Mouse (Mus musculus): ENCODE data around the gene Fbxo36. TPM values are rescaled to one million over a fixed set of nuclear protein-coding genes. Genes with fewer than 3 reads are reported as not detected.

Gene Fbxo36
- polyA plus RNA-seq, 1 experiment from 2014 or later: 10.2 TPM

- Histone ChIP-seq H3K4me2 (replicated peaks; ENCODE audit: low read depth) (no peak overlapping the region), H3K36me3 (ENCODE audit: control insufficient read depth, insufficient read depth, low read length) (peaks cover 8% of the 10 kb centered on the region; the same call in 1 of the 2 replicates), H3K9ac (ENCODE audit: low read length) (no peak overlapping the region), H3K27me3 (ENCODE audit: control insufficient read depth, insufficient read depth, low read length) (no peaks in the 10 kb centered on the region), H3K4me1 (replicated peaks; ENCODE audit: control insufficient read depth, insufficient read depth) (no peaks in the 10 kb centered on the region), H3K4me3 (ENCODE audit: low read depth, low read length) (no peak overlapping the region), H3K27ac (replicated peaks) (no peak overlapping the region), H3K9me3 (ENCODE audit: control insufficient read depth, low read length) (no peaks in the 10 kb centered on the region)
- DNase-seq (ENCODE audit: low spot score) (no peak), ATAC-seq (ENCODE audit: low FRiP score, low TSS enrichment) (no peak)
- WGBS: 23% methylated on average over 2 of the region's 2 CpGs
- TF ChIP-seq EP300 (optimal IDR thresholded peaks at IDR 0.05) (no peak), CTCF (IDR thresholded peaks at IDR 0.05; ENCODE audit: low read depth) (no peak)
Measured at GRCm38 (mm10) chr1:84825091-84825490, 14.6 kb upstream of the Fbxo36 start.

GRCm38 (mm10) chr1:84837523-84838145 lies 2.0 kb upstream of the Fbxo36 start:
- Histone ChIP-seq H3K27me3 (ENCODE audit: control insufficient read depth, insufficient read depth, low read length) (no peaks in the 10 kb centered on the region), H3K4me1 (replicated peaks; ENCODE audit: control insufficient read depth, insufficient read depth) (no peaks in the 10 kb centered on the region), H3K27ac (replicated peaks) (peak overlapping the region; percentile 99), H3K4me3 (ENCODE audit: low read depth, low read length) (peak overlapping the region; percentile 99), H3K9ac (ENCODE audit: low read length) (peak overlapping the region; percentile 98), H3K4me2 (replicated peaks; ENCODE audit: low read depth) (peak overlapping the region; percentile 49), H3K9me3 (ENCODE audit: control insufficient read depth, low read length) (no peaks in the 10 kb centered on the region), H3K36me3 (ENCODE audit: control insufficient read depth, insufficient read depth, low read length) (no peaks in the 10 kb centered on the region)
- TF ChIP-seq CTCF (IDR thresholded peaks at IDR 0.05; ENCODE audit: low read depth) (no peak), EP300 (optimal IDR thresholded peaks at IDR 0.05) (no peak)
- DNase-seq (ENCODE audit: low spot score) (no peak), ATAC-seq (ENCODE audit: low FRiP score, low TSS enrichment) (no peak)
- 4% methylated on average over 20 of the region's 20 CpGs for WGBS

- no peaks in the 10 kb centered on the region for H3K27me3 ChIP-seq (ENCODE audit: control insufficient read depth, insufficient read depth, low read length)
- 0% methylated on average over 22 of the region's 22 CpGs for WGBS
- H3K4me2 ChIP-seq (replicated peaks; ENCODE audit: low read depth): peak overlapping the region; percentile 49
- no peak for TF ChIP-seq EP300 (optimal IDR thresholded peaks at IDR 0.05)
- no peak for TF ChIP-seq CTCF (IDR thresholded peaks at IDR 0.05; ENCODE audit: low read depth)
- H3K4me3 ChIP-seq (ENCODE audit: low read depth, low read length): peak overlapping the region; percentile 99
- H3K9ac ChIP-seq (ENCODE audit: low read length): peak overlapping the region; percentile 98
- no peaks in the 10 kb centered on the region for H3K36me3 ChIP-seq (ENCODE audit: control insufficient read depth, insufficient read depth, low read length)
- peak; percentile 4; the same call in 1 of the 2 replicates for ATAC-seq (ENCODE audit: low FRiP score, low TSS enrichment)
- no peaks in the 10 kb centered on the region for H3K9me3 ChIP-seq (ENCODE audit: control insufficient read depth, low read length)
- no peak for DNase-seq (ENCODE audit: low spot score)
- no peaks in the 10 kb centered on the region for H3K4me1 ChIP-seq (replicated peaks; ENCODE audit: control insufficient read depth, insufficient read depth)
- peak overlapping the region; percentile 99 for H3K27ac ChIP-seq (replicated peaks)
Measured at GRCm38 (mm10) chr1:84838156-84838555, 1.5 kb upstream of the Fbxo36 start.

GRCm38 (mm10) chr1:84838621-84839151 lies 955 bp upstream of the Fbxo36 start:
- H3K4me2 ChIP-seq (replicated peaks; ENCODE audit: low read depth): peak overlapping the region; percentile 49
- peak overlapping the region; percentile 99 for H3K27ac ChIP-seq (replicated peaks)
- DNase-seq (ENCODE audit: low spot score) (peak; percentile 80), ATAC-seq (ENCODE audit: low FRiP score, low TSS enrichment) (peak; percentile 71)
- no peaks in the 10 kb centered on the region for H3K27me3 ChIP-seq (ENCODE audit: control insufficient read depth, insufficient read depth, low read length)
- peak overlapping the region; percentile 98 for H3K9ac ChIP-seq (ENCODE audit: low read length)
- no peaks in the 10 kb centered on the region for H3K4me1 ChIP-seq (replicated peaks; ENCODE audit: control insufficient read depth, insufficient read depth)
- H3K4me3 ChIP-seq (ENCODE audit: low read depth, low read length): peak overlapping the region; percentile 99
- TF ChIP-seq CTCF (IDR thresholded peaks at IDR 0.05; ENCODE audit: low read depth) (no peak), EP300 (optimal IDR thresholded peaks at IDR 0.05) (no peak)
- no peaks in the 10 kb centered on the region for H3K36me3 ChIP-seq (ENCODE audit: control insufficient read depth, insufficient read depth, low read length)
- no peaks in the 10 kb centered on the region for H3K9me3 ChIP-seq (ENCODE audit: control insufficient read depth, low read length)
- WGBS: 0% methylated on average over 31 of the region's 44 CpGs

- Histone ChIP-seq H3K4me2 (replicated peaks; ENCODE audit: low read depth) (peak within 1 kb of the TSS; percentile 49), H3K4me1 (replicated peaks; ENCODE audit: control insufficient read depth, insufficient read depth) (no peaks in the 10 kb centered on the region), H3K27ac (replicated peaks) (peak within 1 kb of the TSS; percentile 99), H3K4me3 (ENCODE audit: low read depth, low read length) (peak within 1 kb of the TSS; percentile 99), H3K27me3 (ENCODE audit: control insufficient read depth, insufficient read depth, low read length) (no peaks in the 10 kb centered on the region), H3K9ac (ENCODE audit: low read length) (peak within 1 kb of the TSS; percentile 98), H3K36me3 (ENCODE audit: control insufficient read depth, insufficient read depth, low read length) (no peaks in the 10 kb centered on the region), H3K9me3 (ENCODE audit: control insufficient read depth, low read length) (no peaks in the 10 kb centered on the region)
- WGBS: under 1% methylated on average over 39 of the region's 39 CpGs
- no peak for DNase-seq (ENCODE audit: low spot score)
- no peak for TF ChIP-seq EP300 (optimal IDR thresholded peaks at IDR 0.05)
- TF ChIP-seq CTCF (IDR thresholded peaks at IDR 0.05; ENCODE audit: low read depth): peak; percentile 46
- peak; percentile 41 for ATAC-seq (ENCODE audit: low FRiP score, low TSS enrichment)
Measured at GRCm38 (mm10) chr1:84840018-84840664, 500 bp downstream of the Fbxo36 start, which contains the start of gene Trip12. TSS of gene Trip12 (minus strand) at chr1:84840516.

GRCm38 (mm10) chr1:84841061-84841460 lies 1.4 kb downstream of the Fbxo36 start:
- WGBS: 62% methylated on average over 3 of the region's 3 CpGs
- no peak overlapping the region for H3K27ac ChIP-seq (replicated peaks)
- no peak for ATAC-seq (ENCODE audit: low FRiP score, low TSS enrichment)
- H3K4me1 ChIP-seq (replicated peaks; ENCODE audit: control insufficient read depth, insufficient read depth): no peaks in the 10 kb centered on the region
- no peak overlapping the region for H3K9ac ChIP-seq (ENCODE audit: low read length)
- H3K36me3 ChIP-seq (ENCODE audit: control insufficient read depth, insufficient read depth, low read length): no peaks in the 10 kb centered on the region
- no peaks in the 10 kb centered on the region for H3K27me3 ChIP-seq (ENCODE audit: control insufficient read depth, insufficient read depth, low read length)
- TF ChIP-seq EP300 (optimal IDR thresholded peaks at IDR 0.05): no peak
- TF ChIP-seq CTCF (IDR thresholded peaks at IDR 0.05; ENCODE audit: low read depth): no peak
- no peaks in the 10 kb centered on the region for H3K9me3 ChIP-seq (ENCODE audit: control insufficient read depth, low read length)
- H3K4me2 ChIP-seq (replicated peaks; ENCODE audit: low read depth): no peak overlapping the region; the same call in 1 of the 2 replicates
- no peak for DNase-seq (ENCODE audit: low spot score)
- H3K4me3 ChIP-seq (ENCODE audit: low read depth, low read length): 0 out of 2 replicates have a peak overlapping the region, but pooled peaks have one; percentile 99
